ENCODE assay signal across 13 mouse cellular contexts in genomic region chr11:77371088-77371487, GRCm38 (mm10).
DNase-seq lines count a peak whose midpoint lies in the region; ATAC-seq lines count a peak whose summit lies in the region.
"Had no signal": no experiment of that assay in that cellular context is flagged by ENCODE, and none has a peak within 500 bp of the region (broad histone marks: within the 10 kb centered on the region; RNA-seq: fewer than 3 reads in every experiment).

No protein-coding gene starts in this region.

- H3K9me3 ChIP-seq in heart, embryonic 15.5 days (replicated peaks), result no peaks in the 10 kb centered on the region
- H3K9me3 ChIP-seq in liver, embryonic 11.5 days (ENCODE audit: control insufficient read depth, low read length), result no peaks in the 10 kb centered on the region
- H3K9me3 ChIP-seq: embryonic facial prominence, embryonic 15.5 days had no signal

- no peak overlapping the region for H3K9ac ChIP-seq in heart, embryonic 15.5 days
- no peak overlapping the region for H3K9ac ChIP-seq in liver, embryonic 11.5 days (ENCODE audit: low read depth, low read length)
- H3K9ac ChIP-seq: embryonic facial prominence, embryonic 15.5 days; hindbrain, embryonic 14.5 days; liver, embryonic 14.5 days had no signal

- peak overlapping the region; percentile 68; the same call in 1 of the 2 replicates for H3K27ac ChIP-seq in heart, embryonic 15.5 days
- H3K27ac ChIP-seq in liver, embryonic 11.5 days (ENCODE audit: low read depth, low read length), result 0 out of 2 replicates have a peak overlapping the region, but pooled peaks have one; percentile 45
- H3K27ac ChIP-seq: hindbrain, embryonic 14.5 days; liver, embryonic 14.5 days had no signal

- ATAC-seq in heart, embryonic 15.5 days (replicated peaks; ENCODE audit: insufficient number of reproducible peaks, insufficient read depth, low FRiP score, low read depth), result no peak
- no peak for ATAC-seq in liver, embryonic 11.5 days (replicated peaks; ENCODE audit: low FRiP score)

- no peak overlapping the region for H3K4me3 ChIP-seq in heart, embryonic 15.5 days
- H3K4me3 ChIP-seq in liver, embryonic 11.5 days (ENCODE audit: low read depth, low read length), result no peak overlapping the region
- H3K4me3 ChIP-seq: embryonic facial prominence, embryonic 15.5 days had no signal

- H3K36me3 ChIP-seq in heart, embryonic 15.5 days, result no peaks in the 10 kb centered on the region
- no peaks in the 10 kb centered on the region for H3K36me3 ChIP-seq in liver, embryonic 11.5 days (ENCODE audit: control insufficient read depth, insufficient read depth, low read length)
- H3K36me3 ChIP-seq: embryonic facial prominence, embryonic 15.5 days had no signal

- 63% methylated on average over 3 of the region's 3 CpGs for WGBS in heart, embryonic 15.5 days
- 48% methylated on average over 3 of the region's 3 CpGs for WGBS in liver, embryonic 11.5 days

- intact Hi-C loops in heart, postnatal 25 days (cut with DNase I), result no loop called here

- no peak overlapping the region for H3K4me2 ChIP-seq in heart, embryonic 15.5 days
- H3K4me2 ChIP-seq in liver, embryonic 11.5 days, result peak overlapping the region; percentile 33
- H3K4me2 ChIP-seq: embryonic facial prominence, embryonic 15.5 days; hindbrain, embryonic 14.5 days had no signal

- no peaks in the 10 kb centered on the region for H3K27me3 ChIP-seq in heart, embryonic 15.5 days
- H3K27me3 ChIP-seq in liver, embryonic 11.5 days (replicated peaks; ENCODE audit: control insufficient read depth, insufficient read depth, low read length), result no peaks in the 10 kb centered on the region
- H3K27me3 ChIP-seq: embryonic facial prominence, embryonic 15.5 days had no signal

- H3K4me1 ChIP-seq in heart, embryonic 15.5 days (replicated peaks), result peaks cover 48% of the 10 kb centered on the region
- peaks cover 32% of the 10 kb centered on the region for H3K4me1 ChIP-seq in liver, embryonic 11.5 days (replicated peaks; ENCODE audit: control insufficient read depth, insufficient read depth, low read length)

- no peak for DNase-seq in heart, postnatal 25 days (ENCODE audit: low spot score)
- DNase-seq in thymus, postnatal 14 days, result peak; percentile 35
- no peak for DNase-seq in thymus, postnatal 4 days
- DNase-seq in liver, embryonic 11.5 days (ENCODE audit: low spot score), result no peak
- DNase-seq in thymus, postnatal 25 days, result peak; percentile 23
- DNase-seq in kidney, postnatal 14 days, result no peak
- no peak for DNase-seq in cerebellum, adult 9-10 months
- DNase-seq: cerebellum, adult 18-20 months; layer of hippocampus, postnatal 36 days had no signal

Comparison
In these comparisons a context has a peak if more than half of its experiments do, and no peak if none do; other contexts are left out.
1. DNase-seq: peak in thymus, postnatal 14 days (single experiment) and thymus, postnatal 25 days (single experiment); none in heart, postnatal 25 days (single experiment), thymus, postnatal 4 days (single experiment), liver, embryonic 11.5 days (single experiment), kidney, postnatal 14 days (single experiment) and cerebellum, adult 9-10 months (single experiment).